Mouse (Mus musculus): ENCODE measurements at regions not wholly inside any gene's neighbourhood (a gene's known extent, or its start where the extent isn't known, plus 50 kb on each side); places are given as distances from the start of the nearest gene placed in this dataset.

DNA sequence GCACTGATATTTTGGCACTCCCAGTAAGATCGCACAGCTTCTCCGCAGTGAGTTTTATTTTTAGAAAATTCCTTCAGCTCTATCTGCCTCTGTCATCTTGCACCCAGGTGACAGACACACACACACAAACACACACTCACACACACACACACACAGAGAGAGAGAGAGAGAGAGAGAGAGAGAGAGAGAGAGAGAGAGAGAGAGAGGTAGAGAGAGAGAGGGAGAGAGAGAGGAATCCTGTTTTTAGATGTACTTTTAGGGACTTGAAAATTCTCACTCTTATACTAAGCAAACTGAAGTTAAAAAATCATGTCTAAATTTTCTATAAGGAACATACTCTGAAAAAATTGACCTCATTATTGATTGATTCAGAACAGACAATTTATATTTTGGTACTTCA is 210.2 kb upstream of the Cdh10 start:
- DNase-seq (ENCODE audit: low read depth, low spot score): no peak

DNA sequence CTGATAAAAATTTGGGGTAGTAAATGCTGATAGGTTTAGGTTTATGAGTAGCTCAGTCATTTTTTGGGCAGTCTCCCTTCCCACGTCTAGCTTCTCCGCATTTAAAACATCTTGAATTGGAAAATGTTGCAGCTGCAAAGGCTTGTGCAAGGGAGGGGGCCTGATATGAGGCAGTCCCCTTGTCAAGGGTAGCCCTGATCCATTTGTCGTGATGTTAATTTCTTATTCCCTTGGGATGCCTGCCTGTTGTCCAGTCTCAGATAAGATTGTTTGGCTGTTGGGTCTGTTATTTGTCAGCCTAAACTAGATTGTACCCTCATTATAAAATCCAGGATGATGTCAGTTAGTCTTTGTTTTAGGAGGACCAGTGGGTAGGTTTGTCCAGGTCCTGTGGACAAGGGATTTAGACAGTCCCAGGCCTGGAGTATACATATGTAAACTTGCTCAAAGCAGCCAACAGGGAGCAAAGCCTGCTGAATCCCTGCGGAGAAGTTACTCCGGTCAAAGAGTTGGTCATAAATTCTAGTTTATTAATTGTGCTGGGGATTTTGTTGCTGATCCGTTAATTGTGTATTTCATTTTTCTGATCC is 195.0 kb upstream of the Cdh10 start:
- DNase-seq (ENCODE audit: low read depth, low spot score): peak; percentile 12

GRCm38 (mm10) chr15:18624956-18625355 is 193.8 kb upstream of the Cdh10 start:
- DNase-seq (ENCODE audit: low read depth, low spot score): no peak

DNA sequence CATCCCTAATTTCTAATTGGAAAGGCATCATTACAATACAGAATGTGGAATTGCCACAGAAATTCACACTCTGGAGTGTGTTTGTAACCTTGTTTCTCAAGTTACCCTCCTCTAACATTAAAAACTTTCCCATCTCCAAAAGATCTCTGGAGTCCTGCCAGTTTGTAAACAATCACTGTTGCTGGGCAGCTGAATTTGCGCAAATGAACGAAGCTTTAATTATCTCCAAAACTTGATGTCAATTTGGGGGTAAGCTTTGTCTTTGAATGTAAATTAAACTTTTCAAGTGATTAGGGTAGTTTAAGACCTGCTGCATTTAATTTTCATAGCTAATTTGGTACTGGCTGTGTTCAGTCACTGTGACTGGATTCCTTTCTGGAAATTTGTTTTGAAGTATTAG is 191.8 kb upstream of the Cdh10 start:
- no peak for DNase-seq (ENCODE audit: low read depth, low spot score)
